Mouse (Mus musculus) kidney, postnatal 4 days (tissue): ENCODE results near the gene Kcnk18.

Source experiments
- DNase-seq, 2 experiments: peaks; one replicate each; pipeline ENCODE4 v3.0.0; 2021; ENCODE audit warnings: mixed read lengths in 2 of 2

The Kcnk18 gene

DNA sequence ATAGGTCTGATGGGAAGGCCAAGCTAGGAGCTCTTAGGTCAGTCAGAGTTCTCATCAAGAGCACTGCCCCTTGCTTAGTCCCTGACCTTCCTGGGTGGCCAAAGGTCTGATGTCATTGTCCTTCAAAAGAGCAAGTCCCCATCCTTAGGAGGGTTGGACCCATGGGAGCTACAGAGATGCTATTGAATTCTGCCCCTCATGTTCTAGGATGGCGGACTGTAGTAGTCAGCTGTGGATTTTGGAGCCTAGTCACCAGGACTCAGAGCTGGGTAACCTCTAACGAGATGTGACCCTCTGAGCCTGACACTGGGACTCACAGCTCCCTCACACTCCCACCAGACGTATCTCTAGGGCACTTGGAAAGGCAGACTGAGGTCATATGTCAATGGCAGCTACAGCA is 9.4 kb downstream of the Kcnk18 start:
- no peak for DNase-seq

DNA sequence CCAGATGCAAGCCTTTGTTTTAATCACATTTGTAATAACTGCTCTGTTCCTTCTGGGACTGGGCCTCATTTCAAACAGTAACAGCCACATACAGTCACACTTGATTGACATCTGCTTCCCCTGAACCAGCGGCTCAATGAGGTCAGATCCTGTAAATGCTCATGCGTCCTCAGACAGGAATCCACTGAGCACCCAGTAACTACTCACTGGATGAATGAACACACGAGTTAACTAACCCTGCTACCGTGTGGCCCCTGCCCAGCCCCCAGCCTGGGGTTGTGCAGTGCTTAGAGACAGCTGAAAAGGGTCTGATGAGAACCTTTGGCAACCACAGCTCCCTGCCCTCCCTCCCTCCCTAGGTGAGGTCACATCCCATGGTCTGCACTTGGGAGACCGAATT is 13.8 kb downstream of the Kcnk18 start:
- DNase-seq: peak in 1 of 2 experiments; percentile 33

GRCm38 (mm10) chr19:59235001-59235400 is 16.0 kb downstream of the Kcnk18 start:
- no peak for DNase-seq

DNA sequence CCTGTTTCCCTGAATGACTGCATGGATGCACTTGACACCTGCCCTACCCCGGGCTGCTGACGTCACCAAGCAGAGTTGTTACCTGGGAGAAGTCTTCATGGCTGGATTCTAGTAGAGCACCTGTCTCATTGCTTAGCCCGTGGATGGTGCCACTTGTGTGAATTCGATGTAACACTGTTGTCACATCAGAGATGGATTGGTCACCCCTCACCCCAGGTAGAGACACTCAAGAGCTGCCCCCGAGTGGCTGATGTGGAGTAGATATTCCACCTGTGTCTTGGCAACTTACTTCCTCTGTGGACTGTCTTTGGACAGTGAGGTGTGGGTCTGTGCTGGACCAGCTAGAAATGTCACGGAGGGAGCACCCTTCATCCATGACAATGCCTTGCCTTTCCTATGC is 17.0 kb downstream of the Kcnk18 start:
- DNase-seq: no peak

- no peak for DNase-seq
These were observed 19.6 kb downstream of the Kcnk18 start for GRCm38 (mm10) chr19:59238630-59239029.

GRCm38 (mm10) chr19:59239124-59239817 is 20.3 kb downstream of the Kcnk18 start:
- DNase-seq: peak; percentile 92

GRCm38 (mm10) chr19:59241987-59242386 is 23.0 kb downstream of the Kcnk18 start:
- no peak for DNase-seq

DNA sequence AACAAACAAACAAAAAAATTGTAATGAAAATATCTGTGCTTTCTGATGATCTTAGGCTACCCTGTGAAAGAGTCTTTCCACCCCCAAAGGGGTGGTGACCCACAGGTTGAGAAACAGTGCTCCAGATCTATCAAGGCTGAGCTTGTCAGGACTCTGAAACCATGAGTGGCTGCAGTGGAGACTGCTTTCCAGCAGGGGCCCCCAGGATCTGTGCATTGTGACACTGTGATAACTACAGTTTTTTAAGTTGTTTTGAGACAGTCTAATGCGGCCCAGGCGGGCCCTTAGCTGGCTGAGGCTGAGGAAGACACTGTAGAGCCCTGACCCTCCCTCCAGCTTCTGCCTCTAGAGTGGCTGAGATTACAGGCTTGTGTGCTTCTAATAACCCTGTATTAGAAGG is 24.0 kb downstream of the Kcnk18 start:
- DNase-seq: no peak

DNA sequence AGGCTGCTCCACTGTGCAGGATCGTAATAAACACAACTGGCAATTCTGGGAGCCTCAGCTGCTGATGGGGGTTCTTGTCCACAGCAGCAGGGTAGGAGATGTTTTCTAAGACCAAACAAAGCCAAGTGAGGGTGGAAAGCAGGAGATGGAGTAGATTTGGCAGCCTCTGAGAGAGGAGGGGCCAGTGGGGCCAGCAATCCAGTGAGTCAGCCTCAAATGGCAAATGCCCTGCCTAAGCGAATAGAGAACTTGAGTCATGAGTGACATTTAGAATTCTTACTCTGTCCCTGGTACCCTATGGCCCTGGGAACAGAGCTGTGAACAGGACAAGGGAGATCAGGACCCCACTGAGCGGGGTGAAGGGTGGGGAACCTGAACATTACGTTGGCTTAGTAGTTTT is 29.1 kb downstream of the Kcnk18 start:
- DNase-seq: no peak

GRCm38 (mm10) chr19:59248553-59249286 is 29.7 kb downstream of the Kcnk18 start:
- no peak for DNase-seq

GRCm38 (mm10) chr19:59252651-59253050 is 33.6 kb downstream of the Kcnk18 start:
- DNase-seq: no peak

- DNase-seq: no peak
These were observed 40.6 kb downstream of the Kcnk18 start for GRCm38 (mm10) chr19:59259633-59260032.

- peak; percentile 52 to 56 for DNase-seq
These were observed 41.9 kb downstream of the Kcnk18 start, which contains the start of gene Slc18a2 for GRCm38 (mm10) chr19:59260718-59261442. Slc18a2 (plus strand) TSS chr19:59260896.

DNA sequence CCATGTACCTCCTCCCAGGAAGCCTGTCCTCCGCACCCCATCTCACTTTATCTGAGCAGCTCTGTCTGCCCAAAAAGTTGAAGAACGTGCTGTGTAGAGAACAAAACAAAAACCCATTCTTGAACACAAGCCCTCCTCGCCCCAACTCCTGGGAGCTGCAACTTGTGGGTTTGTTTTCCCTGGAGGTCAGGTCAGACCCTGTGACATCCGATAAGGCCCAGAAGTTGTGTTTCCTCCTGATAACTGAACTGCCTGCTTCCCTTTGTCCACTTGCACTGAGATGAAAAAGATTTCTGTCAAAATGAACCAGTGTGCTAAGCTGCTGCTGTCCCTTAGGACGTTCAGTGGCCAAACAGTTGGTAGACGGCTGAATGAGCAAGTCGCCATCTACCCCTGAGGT is 42.6 kb downstream of the Kcnk18 start:
- no peak for DNase-seq

- no peak for DNase-seq
These were observed 44.2 kb downstream of the Kcnk18 start for GRCm38 (mm10) chr19:59263171-59263570.

DNA sequence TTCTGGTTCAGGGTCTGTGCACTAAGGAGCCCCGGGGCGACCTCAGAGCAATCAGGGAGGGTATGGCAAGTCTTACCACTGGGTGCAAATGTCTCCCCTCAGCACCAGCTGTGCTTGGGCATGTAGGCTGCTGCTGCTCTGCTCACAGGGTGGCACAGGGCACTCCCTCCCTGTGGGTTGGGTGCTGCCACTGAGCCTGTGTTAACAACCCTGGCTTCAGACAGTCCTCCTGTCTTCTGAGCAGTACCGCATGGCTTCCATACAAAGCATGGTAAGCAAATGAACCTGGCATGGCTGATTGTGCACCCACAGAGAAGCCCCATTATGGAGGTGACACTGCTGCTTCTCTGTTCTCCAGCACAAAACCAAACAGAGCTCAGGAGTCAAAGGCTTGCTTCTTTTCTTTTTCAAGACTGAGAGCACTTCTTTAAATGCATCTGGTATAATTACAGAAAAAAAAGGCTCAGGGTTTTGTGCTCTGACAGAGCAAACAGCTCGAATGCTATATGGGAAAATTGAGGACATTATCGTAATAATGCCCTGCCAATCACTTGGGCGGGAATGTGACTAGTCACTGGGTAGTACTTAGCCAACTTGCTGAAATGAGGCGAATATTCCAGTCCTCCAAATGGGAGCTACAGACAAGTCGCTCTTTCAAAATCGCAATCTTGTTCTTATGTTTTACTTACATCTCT is 46.0 kb downstream of the Kcnk18 start:
- DNase-seq: no peak

- DNase-seq: no peak
These were observed 46.9 kb downstream of the Kcnk18 start for GRCm38 (mm10) chr19:59265907-59266306.

GRCm38 (mm10) chr19:59267417-59267963 is 48.5 kb downstream of the Kcnk18 start:
- DNase-seq: peak in 1 of 2 experiments; percentile 44

DNA sequence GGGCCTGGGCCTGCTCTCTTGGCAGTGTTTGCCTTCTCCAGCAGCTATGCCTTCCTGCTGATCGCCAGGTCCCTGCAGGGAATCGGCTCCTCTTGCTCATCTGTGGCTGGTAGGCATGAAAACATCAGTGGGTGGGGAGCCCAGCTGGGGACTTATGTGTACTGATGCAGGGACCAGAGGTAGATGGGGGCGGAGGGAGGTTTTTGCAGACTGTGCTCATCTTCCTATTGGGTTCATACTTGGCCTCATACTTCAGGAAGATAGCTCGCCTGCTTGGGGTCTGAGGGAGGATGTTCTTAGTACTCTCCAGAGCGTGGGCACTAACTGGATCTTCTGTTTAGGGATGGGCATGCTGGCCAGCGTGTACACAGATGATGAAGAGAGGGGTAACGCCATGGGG is 54.2 kb downstream of the Kcnk18 start:
- no peak for DNase-seq

DNA sequence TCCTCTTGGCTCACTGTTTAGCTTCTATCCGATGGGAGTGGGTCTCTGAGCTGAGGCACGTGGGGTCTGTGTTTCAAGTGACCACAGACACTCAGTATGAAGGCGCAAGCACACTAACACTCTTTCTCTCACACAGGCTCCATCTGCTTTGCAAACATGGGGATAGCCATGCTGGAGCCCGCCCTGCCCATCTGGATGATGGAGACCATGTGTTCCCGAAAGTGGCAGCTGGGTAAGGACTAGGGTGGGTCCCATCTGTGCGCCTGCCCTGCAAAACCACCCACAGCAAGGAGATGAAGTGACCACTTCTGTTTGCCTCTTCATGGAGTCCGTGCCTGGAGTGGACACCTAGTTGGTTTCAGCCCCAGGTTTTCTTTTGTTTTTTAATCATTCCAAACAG is 57.3 kb downstream of the Kcnk18 start:
- no peak for DNase-seq

GRCm38 (mm10) chr19:59280841-59281240 is 61.8 kb downstream of the Kcnk18 start:
- no peak for DNase-seq

DNA sequence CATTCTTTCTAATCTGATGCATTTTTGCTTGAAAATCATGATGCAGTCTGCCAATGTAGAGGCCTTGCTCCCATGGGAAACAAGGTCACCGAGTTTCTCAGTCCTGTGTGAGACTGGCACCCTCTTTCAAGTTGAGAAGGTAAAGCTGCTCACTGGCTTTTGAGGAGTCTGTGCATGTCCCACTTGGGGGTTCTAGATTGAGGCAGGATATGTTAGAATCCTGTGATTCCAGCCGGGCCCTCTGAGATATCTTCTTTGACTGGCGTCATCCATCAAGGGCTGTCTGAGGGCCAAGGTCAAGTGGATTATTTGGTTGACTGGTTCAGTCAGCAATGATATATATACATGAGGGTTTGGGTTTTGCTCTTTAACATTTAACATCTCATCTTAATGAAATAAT is 63.0 kb downstream of the Kcnk18 start:
- DNase-seq: no peak
